Mouse (Mus musculus) layer of hippocampus, adult 11-12 months (tissue): ENCODE results near the gene Ninj1.

Source experiments
- DNase-seq: peaks from one replicate; pipeline ENCODE4 v3.0.0; 2022; ENCODE audit warnings: low spot score

Gene Ninj1

DNA sequence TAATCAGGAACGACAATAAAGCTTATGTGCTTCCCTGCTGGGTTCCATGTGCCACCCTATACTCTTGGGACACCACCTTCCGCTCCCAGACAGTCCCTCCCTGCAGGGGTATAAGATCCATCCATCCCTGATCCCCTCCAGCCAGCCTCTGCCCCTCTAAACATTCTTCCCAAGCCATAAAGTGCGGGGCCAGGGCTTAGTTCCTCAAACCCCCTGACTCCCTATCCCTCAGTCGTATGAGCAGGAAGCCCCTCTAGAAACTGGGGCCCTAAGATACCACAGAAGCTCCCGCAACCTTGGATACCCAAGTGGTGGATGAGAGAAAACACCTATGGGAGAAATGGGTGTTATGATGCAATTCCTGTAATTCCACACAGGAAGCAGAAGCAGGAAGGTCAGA, 8.9 kb downstream of the Ninj1 start:
- no peak for DNase-seq

DNA sequence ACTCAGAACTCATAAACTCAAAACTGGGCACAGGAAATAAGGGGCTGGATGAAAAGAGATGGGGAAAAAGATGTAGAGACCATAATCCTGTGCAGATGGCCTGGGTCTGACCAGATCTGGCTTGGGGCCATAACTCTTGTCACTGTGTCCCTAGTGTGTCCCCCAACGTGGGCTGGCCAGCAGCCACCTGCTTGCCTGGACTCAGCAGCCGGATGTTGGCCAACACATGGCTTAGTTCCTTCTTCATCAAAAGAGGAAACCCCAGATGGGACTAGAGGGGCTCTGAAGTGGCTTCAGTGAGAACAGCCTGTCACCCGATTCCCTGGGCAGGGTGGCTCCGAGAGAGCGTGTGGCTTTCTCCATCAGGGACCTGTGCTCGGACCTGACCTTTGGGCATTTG, 9.5 kb downstream of the Ninj1 start:
- peak; percentile 55 for DNase-seq

DNA sequence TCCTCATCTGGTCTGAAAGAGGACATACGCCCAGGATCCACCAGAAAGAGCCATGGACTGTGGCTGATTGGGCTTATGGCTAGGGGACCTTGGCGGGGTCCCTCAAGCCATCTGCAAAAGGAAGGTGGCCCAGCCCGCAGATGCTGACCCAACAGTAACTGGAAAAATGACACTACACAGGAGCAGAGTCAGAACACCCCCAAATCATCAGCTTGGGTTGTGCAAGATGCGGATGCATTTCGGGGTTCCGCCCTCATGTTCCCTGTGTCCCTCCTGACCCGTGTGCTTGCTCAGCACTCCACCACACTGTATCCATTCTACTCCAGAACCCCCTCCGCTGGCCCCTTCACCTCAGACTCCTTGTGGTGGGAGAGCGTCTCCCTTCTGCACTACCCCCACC, 11.4 kb downstream of the Ninj1 start:
- no peak for DNase-seq

- DNase-seq, result no peak
Measured at GRCm38 (mm10) chr13:49199891-49200290, 12.6 kb downstream of the Ninj1 start.

DNA sequence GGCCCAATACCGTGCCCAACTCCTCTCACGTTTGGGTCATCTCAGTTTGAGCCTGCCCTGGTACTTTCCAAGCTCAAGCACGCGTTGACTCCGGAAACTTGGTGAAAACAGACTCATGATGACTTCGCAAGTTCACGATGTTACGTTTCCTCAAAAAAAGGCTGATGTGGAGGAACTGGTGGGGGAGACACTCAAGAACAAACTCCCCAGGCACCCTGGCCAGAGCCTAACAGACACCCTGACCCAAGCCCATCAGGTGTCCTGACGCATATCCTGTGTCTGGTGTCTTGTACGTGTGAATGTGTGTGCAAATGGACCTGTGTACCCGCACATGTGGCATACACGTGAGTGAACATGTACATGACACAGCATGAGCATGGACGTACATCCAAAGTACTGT, 13.4 kb downstream of the Ninj1 start:
- DNase-seq, result no peak

- no peak for DNase-seq
Measured at GRCm38 (mm10) chr13:49202556-49202955, 15.3 kb downstream of the Ninj1 start.

DNA sequence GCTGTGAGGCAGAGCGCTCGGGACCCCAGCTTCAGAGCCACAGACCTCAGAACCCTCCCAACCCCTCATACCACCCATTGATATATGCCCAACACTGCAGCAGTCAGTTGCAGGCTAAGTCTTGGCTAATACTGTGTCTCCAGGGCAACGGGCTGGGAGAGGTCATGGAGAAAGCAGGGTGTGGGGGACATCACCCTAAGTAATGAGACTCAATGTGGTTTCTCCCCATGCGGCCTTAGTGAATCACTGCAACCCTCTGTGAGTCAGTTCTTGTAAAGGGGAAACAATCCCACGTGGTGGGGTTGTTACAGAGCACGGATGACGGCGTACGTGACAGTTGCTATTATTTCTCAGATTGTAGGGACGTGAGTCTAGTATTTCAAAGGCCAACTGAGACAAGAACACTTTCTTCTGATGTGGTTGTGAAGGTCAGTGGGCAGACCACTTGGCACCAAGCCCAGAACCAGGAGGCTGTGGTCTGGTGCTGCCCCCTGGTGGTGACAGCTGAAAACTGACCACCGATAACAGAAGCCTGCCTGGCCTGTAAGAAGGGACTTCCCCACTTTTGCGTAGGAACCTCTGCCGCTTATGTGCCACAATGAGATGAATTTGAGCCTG, 18.2 kb downstream of the Ninj1 start:
- peak; percentile 83 for DNase-seq

DNA sequence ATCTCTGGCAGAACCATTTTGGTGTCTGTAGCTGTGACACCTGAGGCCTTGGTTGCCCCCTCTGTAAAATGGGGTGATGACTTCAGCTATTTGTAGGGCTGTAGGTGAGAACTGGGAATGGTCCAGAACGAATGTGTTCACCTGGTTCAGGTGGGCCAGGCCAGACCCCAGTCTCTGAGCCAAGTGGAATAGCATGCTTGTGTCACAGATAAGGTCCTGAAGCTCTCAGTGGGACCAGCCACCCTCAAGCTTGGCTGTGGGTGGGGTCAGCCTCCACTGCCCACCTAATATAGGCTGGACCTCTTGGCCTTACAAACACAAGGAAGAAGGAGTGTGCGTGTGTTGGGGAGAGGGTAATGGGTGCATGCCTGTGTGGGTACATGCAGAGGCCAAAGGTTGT, 19.1 kb downstream of the Ninj1 start:
- DNase-seq, result no peak

DNA sequence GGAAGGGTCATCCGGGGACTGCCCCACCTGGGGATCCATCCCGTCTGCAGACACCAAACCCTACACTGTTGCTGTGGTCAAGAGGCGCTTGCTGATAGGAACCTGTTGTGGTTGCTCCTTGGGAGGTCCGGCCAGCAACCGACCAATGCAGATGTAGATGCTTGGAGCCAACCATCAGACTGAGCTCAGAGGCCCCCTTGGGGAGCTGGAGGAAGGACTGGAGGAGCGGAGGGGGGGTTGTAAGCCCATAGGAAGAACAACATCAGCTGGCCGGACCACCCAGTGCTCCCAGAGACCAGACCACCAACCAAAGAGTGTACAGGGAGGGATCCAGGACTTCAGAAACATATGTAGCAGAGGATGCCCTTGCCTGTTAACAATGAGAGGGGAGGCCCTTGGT, 22.0 kb downstream of the Ninj1 start:
- DNase-seq, result no peak

GRCm38 (mm10) chr13:49212711-49213500, 25.6 kb downstream of the Ninj1 start:
- no peak for DNase-seq

- DNase-seq, result no peak
Measured at GRCm38 (mm10) chr13:49213531-49213932, 26.2 kb downstream of the Ninj1 start.

- no peak for DNase-seq
Measured at GRCm38 (mm10) chr13:49214454-49214853, 27.2 kb downstream of the Ninj1 start.

DNA sequence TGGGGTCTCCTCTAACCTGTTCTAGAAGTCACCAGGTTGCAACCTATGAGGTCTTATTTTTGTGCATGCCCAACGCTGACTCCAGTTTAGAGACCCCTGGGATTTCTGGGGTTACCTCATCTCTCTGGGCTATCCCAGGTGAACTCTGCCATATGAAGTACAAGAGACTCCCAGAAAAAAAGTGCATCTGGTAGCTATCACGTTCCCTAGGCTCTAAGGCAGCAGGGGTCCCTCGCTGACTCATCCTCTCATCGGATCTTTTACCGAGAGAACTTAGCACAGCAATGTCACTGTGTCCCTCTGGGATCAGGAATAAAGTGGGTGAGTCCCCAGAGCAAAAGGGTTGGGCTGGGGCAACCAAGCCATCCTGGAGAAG, 27.8 kb downstream of the Ninj1 start:
- DNase-seq, result no peak

DNA sequence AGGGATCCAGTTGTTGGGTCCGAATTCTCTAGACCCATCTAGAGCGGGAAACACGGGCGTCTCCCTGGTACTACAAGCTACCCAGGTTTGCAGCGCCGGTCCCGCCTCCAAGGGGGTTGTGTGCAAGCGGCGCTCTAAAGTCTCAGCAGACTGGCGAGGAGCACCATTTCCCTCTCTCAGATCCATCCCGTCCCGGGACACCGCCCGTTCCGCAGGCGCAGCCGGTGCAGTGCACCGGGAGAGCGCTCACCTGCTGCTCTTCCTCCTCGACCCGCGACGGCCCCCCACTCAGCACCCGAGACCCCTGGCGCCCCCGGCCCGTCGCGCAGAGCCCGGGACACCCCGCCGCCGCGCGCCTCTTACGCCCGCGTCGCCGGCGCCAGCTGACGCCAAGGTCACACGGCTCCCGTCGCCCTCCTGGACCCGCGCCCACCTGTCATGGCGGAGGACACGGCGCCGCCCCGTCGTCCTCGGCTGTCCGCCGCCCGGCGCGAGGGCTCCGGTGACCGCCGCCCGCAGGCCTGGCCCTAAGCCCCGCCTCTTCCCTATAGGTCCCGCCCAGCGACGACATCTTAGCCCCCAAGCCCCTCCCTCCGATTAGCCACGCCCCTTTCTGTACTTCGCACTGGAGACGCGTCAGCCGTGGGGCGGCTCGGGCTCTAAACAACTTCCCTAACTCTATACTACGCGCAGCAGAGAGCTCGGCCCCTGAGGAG, 28.4 kb downstream of the Ninj1 start, which contains the start of gene Card19:
Card19 (minus strand) TSS at position 534 of the 716 bp plus-strand sequence.
- DNase-seq, result peak; percentile 93

GRCm38 (mm10) chr13:49216220-49216552, 28.9 kb downstream of the Ninj1 start:
- DNase-seq, result no peak

GRCm38 (mm10) chr13:49216808-49217561, 29.7 kb downstream of the Ninj1 start:
- no peak for DNase-seq

DNA sequence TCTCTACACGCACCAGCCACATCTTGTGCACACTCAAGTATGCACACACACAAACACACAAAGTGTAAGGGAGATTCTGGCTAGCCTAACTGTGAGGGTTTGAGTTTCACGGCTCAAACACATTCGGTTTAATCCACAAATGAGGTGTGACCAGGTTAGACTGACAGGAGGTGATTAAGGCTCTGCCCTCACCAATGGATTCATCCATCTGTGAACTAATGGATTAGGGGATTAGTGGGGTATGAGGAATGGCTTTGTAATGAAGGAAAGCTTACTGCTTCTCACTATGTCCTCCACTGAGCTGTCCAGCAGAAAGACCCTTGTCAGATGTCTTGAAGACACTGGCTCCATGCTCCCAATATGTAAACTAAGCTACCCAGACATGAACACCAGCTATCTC, 31.4 kb downstream of the Ninj1 start:
- DNase-seq, result no peak

GRCm38 (mm10) chr13:49219367-49219766, 32.1 kb downstream of the Ninj1 start:
- no peak for DNase-seq

- no peak for DNase-seq
Measured at GRCm38 (mm10) chr13:49220912-49221311, 33.6 kb downstream of the Ninj1 start.

GRCm38 (mm10) chr13:49224314-49224713, 37.0 kb downstream of the Ninj1 start:
- no peak for DNase-seq

- no peak for DNase-seq
Measured at GRCm38 (mm10) chr13:49224729-49225128, 37.4 kb downstream of the Ninj1 start.

- DNase-seq, result no peak
Measured at GRCm38 (mm10) chr13:49225159-49225558, 37.9 kb downstream of the Ninj1 start.

- no peak for DNase-seq
Measured at GRCm38 (mm10) chr13:49225633-49226032, 38.3 kb downstream of the Ninj1 start.
